Mouse (Mus musculus) testis, adult 2 months (tissue): Measurements from ENCODE around the gene Khnyn. TPM values are rescaled to one million over a fixed set of nuclear protein-coding genes. Genes with fewer than 3 reads are reported as not detected.

Source experiments
- H3K27ac ChIP-seq: fragments of 200-500 bp; 2 replicates; pipeline ENCODE4 v1.5.1; 2012; ENCODE audit warnings: low read depth, low read length; ENCODE audit not compliant: control insufficient read depth, insufficient read depth
- H3K27me3 ChIP-seq: fragments of 200-500 bp; 2 replicates; pipeline ENCODE4 v1.6.1; 2012; ENCODE audit warnings: mild to moderate bottlenecking, low read length, moderate library complexity; ENCODE audit not compliant: control insufficient read depth, insufficient read depth
- H3K36me3 ChIP-seq: fragments of 200-500 bp; 2 replicates; pipeline ENCODE4 v1.6.1; 2012; ENCODE audit warnings: mild to moderate bottlenecking, low read length; ENCODE audit not compliant: control insufficient read depth, insufficient read depth
- H3K4me1 ChIP-seq: fragments of 200-500 bp; 2 replicates; pipeline ENCODE4 v1.6.1; 2012; ENCODE audit warnings: low read length; ENCODE audit not compliant: control insufficient read depth, insufficient read depth
- H3K4me3 ChIP-seq: fragments of 200-500 bp; 2 replicates; pipeline ENCODE4 v1.5.1; 2012; ENCODE audit warnings: low read depth, mild to moderate bottlenecking, low read length, moderate library complexity, mixed read lengths; ENCODE audit not compliant: control insufficient read depth
- CTCF ChIP-seq: fragments of 200-500 bp; IDR thresholded peaks from 2 replicates; pipeline ENCODE4 v1.5.1; 2012; ENCODE audit warnings: low read depth, mild to moderate bottlenecking, inconsistent platforms, low read length, moderate library complexity; ENCODE audit not compliant: control insufficient read depth, insufficient read depth, insufficient replicate concordance
- POLR2A ChIP-seq: fragments of 200-500 bp; IDR thresholded peaks from 2 replicates; pipeline ENCODE4 v1.6.1; 2012; ENCODE audit warnings: low read depth, mild to moderate bottlenecking, inconsistent platforms, low read length, moderate library complexity; ENCODE audit not compliant: control insufficient read depth
- polyA plus RNA-seq: library from polyadenylated mRNA; depleted of rRNA; stranded (reverse); fragments of >200 nt; gene quantifications from 2 replicates; pipeline ENCODE4 v1.2.3, GENCODE M21; 2012

Khnyn gene
- polyA plus RNA-seq, 1 experiment, result 5.1 TPM

- Histone ChIP-seq H3K4me1 (peaks cover 29% of the 10 kb centered on the region), H3K4me3 (no peak overlapping the region), H3K36me3 (no peaks in the 10 kb centered on the region), H3K27me3 (no peaks in the 10 kb centered on the region), H3K27ac (no peak overlapping the region)
- TF ChIP-seq POLR2A (no peak), CTCF (no peak)
Measured at GRCm38 (mm10) chr14:55883149-55883661, 1.5 kb upstream of the Khnyn start.

DNA sequence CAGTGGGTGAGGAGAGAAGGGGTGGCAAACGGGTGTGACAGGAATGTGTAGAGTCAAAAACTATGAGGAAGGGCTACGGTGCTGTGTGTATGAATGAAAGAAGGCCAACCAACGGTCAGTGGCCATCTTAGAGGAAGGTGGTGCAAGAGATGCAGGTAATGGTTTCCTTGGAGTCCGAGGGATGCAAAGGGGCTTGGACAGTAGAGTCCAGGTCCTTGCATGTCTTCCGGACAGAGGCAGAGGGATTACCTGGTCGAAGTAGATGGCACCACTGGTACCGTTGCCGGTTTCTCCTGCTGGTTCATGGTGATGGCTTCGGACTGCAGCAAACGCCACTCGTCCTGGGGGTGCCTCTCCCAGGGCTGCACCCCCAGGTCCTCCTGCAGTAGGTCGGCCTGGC is 1.1 kb upstream of the Khnyn start:
- no peak overlapping the region for H3K27ac ChIP-seq
- H3K36me3 ChIP-seq, result no peaks in the 10 kb centered on the region
- peaks cover 29% of the 10 kb centered on the region for H3K4me1 ChIP-seq
- TF ChIP-seq POLR2A, result no peak
- TF ChIP-seq CTCF, result no peak
- no peaks in the 10 kb centered on the region for H3K27me3 ChIP-seq
- H3K4me3 ChIP-seq, result no peak overlapping the region

- no peak for TF ChIP-seq POLR2A
- TF ChIP-seq CTCF, result no peak
- Histone ChIP-seq H3K4me1 (peaks cover 29% of the 10 kb centered on the region), H3K27ac (peak within 1 kb of the TSS; percentile 54), H3K4me3 (peak within 1 kb of the TSS; percentile 80), H3K27me3 (no peaks in the 10 kb centered on the region), H3K36me3 (no peaks in the 10 kb centered on the region)
Measured at GRCm38 (mm10) chr14:55884166-55884565, 581 bp upstream of the Khnyn start, which contains the start of gene Cbln3. Gene Cbln3, minus strand, starts transcription at chr14:55884392.

- peaks cover 29% of the 10 kb centered on the region for H3K4me1 ChIP-seq
- no peaks in the 10 kb centered on the region for H3K36me3 ChIP-seq
- no peak for TF ChIP-seq CTCF
Measured at GRCm38 (mm10) chr14:55885114-55885790, 505 bp downstream of the Khnyn start.

GRCm38 (mm10) chr14:55885791-55886271 is 1.1 kb downstream of the Khnyn start:
- H3K4me1 ChIP-seq, result peaks cover 29% of the 10 kb centered on the region
- TF ChIP-seq CTCF (no peak), POLR2A (no peak)
- no peaks in the 10 kb centered on the region for H3K36me3 ChIP-seq
- H3K4me3 ChIP-seq, result peak overlapping the region; percentile 80
- no peaks in the 10 kb centered on the region for H3K27me3 ChIP-seq
- H3K27ac ChIP-seq, result peak overlapping the region; percentile 61

More at GRCm38 (mm10) chr14:55885114-55885790, 505 bp downstream of the Khnyn start:
- H3K27me3 ChIP-seq, result no peaks in the 10 kb centered on the region
- peak overlapping the region; percentile 80 for H3K4me3 ChIP-seq
- H3K27ac ChIP-seq, result peak overlapping the region; percentile 61

- peaks cover 29% of the 10 kb centered on the region for H3K4me1 ChIP-seq
- H3K27ac ChIP-seq, result no peak overlapping the region
- TF ChIP-seq POLR2A (no peak), CTCF (no peak)
- no peaks in the 10 kb centered on the region for H3K27me3 ChIP-seq
- H3K4me3 ChIP-seq, result peak overlapping the region; percentile 40
- H3K36me3 ChIP-seq, result no peaks in the 10 kb centered on the region
Measured at GRCm38 (mm10) chr14:55886571-55887382, 2.0 kb downstream of the Khnyn start.

- H3K4me1 ChIP-seq, result peaks cover 16% of the 10 kb centered on the region
- no peaks in the 10 kb centered on the region for H3K27me3 ChIP-seq
- no peaks in the 10 kb centered on the region for H3K36me3 ChIP-seq
- no peak overlapping the region for H3K4me3 ChIP-seq
- no peak for TF ChIP-seq CTCF
- no peak for TF ChIP-seq POLR2A
- no peak overlapping the region for H3K27ac ChIP-seq
Measured at GRCm38 (mm10) chr14:55897671-55898070, 12.9 kb downstream of the Khnyn start.
